Comparison of ENCODE assay signal across 27 mouse cellular contexts in genomic region chr8:121868196-121868595, GRCm38 (mm10).
"Had no signal": no experiment of that assay in that cellular context is flagged by ENCODE, and none has a peak within 500 bp of the region (broad histone marks: within the 10 kb centered on the region; RNA-seq: fewer than 3 reads in every experiment).

No protein-coding gene starts in this region.

- H3K27ac ChIP-seq: heart, adult 2 months; heart, embryonic 13.5 days; heart, embryonic 15.5 days; hindbrain, embryonic 13.5 days; hindbrain, embryonic 15.5 days; intestine, embryonic 15.5 days; kidney, embryonic 15.5 days; kidney, postnatal 0 days; limb, embryonic 13.5 days; limb, embryonic 15.5 days; liver, embryonic 12.5 days; liver, embryonic 14.5 days had no signal

- H3K27me3 ChIP-seq: hindbrain, embryonic 13.5 days; hindbrain, embryonic 15.5 days; intestine, embryonic 15.5 days; limb, embryonic 13.5 days; limb, embryonic 15.5 days had no signal

- H3K36me3 ChIP-seq: heart, embryonic 13.5 days; heart, embryonic 15.5 days; hindbrain, embryonic 13.5 days; hindbrain, embryonic 15.5 days; intestine, embryonic 15.5 days; kidney, embryonic 15.5 days; limb, embryonic 13.5 days; limb, embryonic 15.5 days; liver, embryonic 12.5 days had no signal

- H3K4me2 ChIP-seq: heart, embryonic 11.5 days; heart, embryonic 13.5 days; heart, embryonic 15.5 days; hindbrain, embryonic 13.5 days; hindbrain, embryonic 15.5 days; intestine, embryonic 15.5 days; kidney, embryonic 15.5 days; limb, embryonic 13.5 days; limb, embryonic 15.5 days; liver, embryonic 12.5 days had no signal

- H3K9ac ChIP-seq: heart, embryonic 13.5 days; heart, embryonic 15.5 days; hindbrain, embryonic 13.5 days; hindbrain, embryonic 15.5 days; intestine, embryonic 15.5 days; kidney, embryonic 15.5 days; limb, embryonic 13.5 days; limb, embryonic 15.5 days; liver, embryonic 12.5 days; liver, embryonic 14.5 days had no signal

- H3K9me3 ChIP-seq: heart, embryonic 13.5 days; heart, embryonic 15.5 days; hindbrain, embryonic 13.5 days; hindbrain, embryonic 15.5 days; intestine, embryonic 15.5 days; kidney, embryonic 15.5 days; limb, embryonic 13.5 days; limb, embryonic 15.5 days; liver, embryonic 12.5 days had no signal

- H3K4me3 ChIP-seq: heart, adult 2 months; heart, embryonic 13.5 days; heart, embryonic 15.5 days; hindbrain, embryonic 13.5 days; hindbrain, embryonic 15.5 days; intestine, embryonic 15.5 days; kidney, embryonic 15.5 days; limb, embryonic 13.5 days; limb, embryonic 15.5 days; liver, embryonic 12.5 days had no signal

- ATAC-seq: inflammation-experienced regulatory T-cells, adult 6 months; intestine, embryonic 15.5 days; intestine, postnatal 0 days; liver, embryonic 12.5 days had no signal

- DNase-seq: gastrocnemius, postnatal 14 days; gastrocnemius, postnatal 36 days; heart, adult 11 months; heart, adult 2 months; heart, postnatal 14 days; heart, postnatal 36 days; kidney, adult 18-20 months; kidney, adult 9 months; kidney, postnatal 14 days; kidney, postnatal 36 days; layer of hippocampus, adult 9-11 months; layer of hippocampus, postnatal 36 days; left cerebral cortex, postnatal 4 days had no signal
